Mouse (Mus musculus) ES-Bruce4 (cell line): ENCODE results near the gene Nlrp1b.

Source experiments
- CTCF ChIP-seq: IDR thresholded peaks from one replicate; pipeline ENCODE4 v1.8.1; 2011; ENCODE audit warnings: low read depth, low read length
- EP300 ChIP-seq: IDR thresholded peaks from 2 replicates; pipeline ENCODE4 v1.6.1; 2011; ENCODE audit warnings: low read depth, low read length; ENCODE audit not compliant: insufficient read depth
- POLR2A ChIP-seq: IDR thresholded peaks from one replicate; pipeline ENCODE4 v1.8.1; 2011; ENCODE audit warnings: low read length; ENCODE audit not compliant: insufficient read depth

DNA sequence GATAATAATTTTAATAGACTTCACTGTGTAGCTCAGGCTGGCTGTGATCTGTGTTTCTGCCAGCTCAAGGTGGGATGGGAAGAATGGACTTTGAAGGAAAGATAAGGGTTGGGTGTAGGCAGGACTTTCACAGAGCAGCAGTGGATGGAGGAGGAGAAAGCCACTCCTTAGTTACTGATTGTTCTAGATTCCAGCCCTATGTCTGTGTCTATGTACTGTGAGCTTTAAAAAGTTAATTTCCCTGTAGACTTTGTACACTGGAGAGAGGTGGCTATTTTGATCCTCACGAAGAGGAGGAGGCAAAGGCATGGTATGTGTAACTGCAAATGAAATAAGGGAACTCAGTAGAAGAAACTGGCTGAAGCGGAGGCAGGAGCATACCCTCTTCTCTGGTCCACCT lies 31.2 kb downstream of the Nlrp1b start:
- TF ChIP-seq EP300 (no peak), CTCF (no peak), POLR2A (no peak)
